Mouse (Mus musculus) heart, postnatal 14 days (tissue): ENCODE measurements around the gene Gtf3c6. TPM values are rescaled to one million over a fixed set of nuclear protein-coding genes. Genes with fewer than 3 reads are reported as not detected.

Source experiments
- DNase-seq, 2 experiments: peaks; one replicate each; pipeline ENCODE4 v3.0.0; 2021 to 2022
- intact Hi-C: fragments of 180-260 bp; cut with DNase I; formaldehyde crosslinking; loops from one replicate; pipeline ENCODE4 v1.15.1; 2025
- long read RNA-seq, 2 experiments: library from polyadenylated mRNA; stranded (forward); transcript quantifications; one replicate each; pipeline ENCODE4 v2.0.0; 2021
- total RNA-seq, 2 experiments: library from RNA; stranded (reverse); gene quantifications; 2 replicates each; pipeline ENCODE4 v1.2.3; 2021

The Gtf3c6 gene
- total RNA-seq: 10 to 100 TPM; 20.9 to 23.5 TPM
- long read RNA-seq, experiment 1, transcript Gtf3c6-206 (6 exons, 2,526 nt): major isoform, 15 of 27 reads
- long read RNA-seq, experiment 1, transcript Gtf3c6-201 (6 exons, 887 nt): minor isoform, 9 of 27 reads
- long read RNA-seq, experiment 1, partial matches to known transcripts: 0 of 27 reads
- long read RNA-seq, experiment 1, other reads (novel, unspliced or antisense): 3 of 27 reads
- long read RNA-seq, experiment 2, transcript Gtf3c6-206 (6 exons, 2,526 nt): major isoform, 21 of 27 reads
- long read RNA-seq, experiment 2, transcript Gtf3c6-201 (6 exons, 887 nt): minor isoform, 5 of 27 reads
- long read RNA-seq, experiment 2, partial matches to known transcripts: 0 of 27 reads
- long read RNA-seq, experiment 2, other reads (novel, unspliced or antisense): 1 of 27 reads

- intact Hi-C loops: loop anchor here (2.0 to 10.0 kb wide), 3 partner anchors 43 to 367 kb away; no protein-coding TSS in a partner anchor
- DNase-seq: peak; percentile 93 to 97
Observed at GRCm38 (mm10) chr10:40257414-40258255, at the start of gene Gtf3c6. Gene Gtf3c6 (minus strand): TSS chr10:40258108.

GRCm38 (mm10) chr10:40305989-40306388, 48.1 kb upstream of the Gtf3c6 start:
- intact Hi-C loops: no loop called here
- no peak for DNase-seq

- intact Hi-C loops: loop anchor here (2.0 kb wide), 1 partner anchor 46 kb away; no protein-coding TSS in a partner anchor
- DNase-seq: peak; percentile 100
Observed at GRCm38 (mm10) chr10:40302140-40302985, 44.5 kb upstream of the Gtf3c6 start, which contains the start of gene Amd1. Gene Amd1 (minus strand): TSS chr10:40302186.

DNA sequence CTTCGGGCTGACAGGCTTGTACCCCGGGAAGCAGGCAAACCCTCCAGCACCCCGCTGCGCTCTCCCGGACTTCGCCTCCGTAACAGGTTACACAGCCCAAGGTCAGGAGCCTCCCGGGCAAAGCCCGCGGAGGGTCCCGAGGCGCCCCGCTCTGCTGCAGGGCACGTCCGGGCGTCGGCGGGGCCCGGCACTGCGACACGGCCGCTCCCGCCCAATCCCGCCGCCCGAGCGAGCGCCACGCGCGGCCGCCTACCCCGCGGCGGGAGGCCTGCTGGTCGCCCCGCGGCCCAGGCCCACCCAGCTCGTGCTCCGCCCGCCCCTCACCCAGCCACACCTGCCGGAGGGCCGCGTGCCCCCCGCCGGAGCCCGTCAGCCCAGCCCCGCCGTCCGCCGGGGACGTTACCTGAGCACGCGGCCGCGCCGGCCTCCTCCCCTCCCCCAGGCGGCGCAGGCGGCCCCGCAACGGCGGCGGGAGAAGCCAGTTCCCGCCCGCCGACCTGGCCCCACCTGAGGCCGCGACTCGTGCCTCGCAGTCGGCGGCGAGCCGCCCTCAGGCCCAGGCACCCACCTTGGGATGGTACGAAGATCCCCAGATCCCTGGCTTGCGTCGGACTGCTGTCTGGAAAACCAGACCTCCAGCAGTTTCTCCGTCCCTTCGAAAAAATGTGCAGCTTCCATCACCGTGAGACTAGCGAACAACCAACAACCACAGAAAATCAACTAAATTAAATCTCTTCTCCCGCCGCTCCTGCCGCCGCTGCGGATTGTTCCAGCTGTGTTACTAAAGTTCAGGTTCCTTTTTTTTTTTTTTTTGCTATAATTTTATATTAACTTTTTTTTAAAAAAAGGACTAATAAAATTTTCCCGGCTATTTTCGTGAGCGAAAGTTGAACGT, 43.5 kb upstream of the Gtf3c6 start:
- intact Hi-C loops: loop anchor here (2.0 kb wide), 2 partner anchors 43 to 47 kb away; partner anchors contain the start of gene Gtf3c6
- DNase-seq: peak; percentile 45 to 61

- intact Hi-C loops: loop anchor here (2.0 kb wide), 1 partner anchor 42 kb away; the partner anchor contains the start of gene Gtf3c6
- DNase-seq: peak; percentile 77 to 86
Observed at GRCm38 (mm10) chr10:40300648-40301171, 42.8 kb upstream of the Gtf3c6 start.

GRCm38 (mm10) chr10:40292640-40293039, 34.7 kb upstream of the Gtf3c6 start:
- DNase-seq: no peak
- intact Hi-C loops: no loop called here

GRCm38 (mm10) chr10:40286767-40287166, 28.9 kb upstream of the Gtf3c6 start:
- no peak for DNase-seq
- intact Hi-C loops: no loop called here

DNA sequence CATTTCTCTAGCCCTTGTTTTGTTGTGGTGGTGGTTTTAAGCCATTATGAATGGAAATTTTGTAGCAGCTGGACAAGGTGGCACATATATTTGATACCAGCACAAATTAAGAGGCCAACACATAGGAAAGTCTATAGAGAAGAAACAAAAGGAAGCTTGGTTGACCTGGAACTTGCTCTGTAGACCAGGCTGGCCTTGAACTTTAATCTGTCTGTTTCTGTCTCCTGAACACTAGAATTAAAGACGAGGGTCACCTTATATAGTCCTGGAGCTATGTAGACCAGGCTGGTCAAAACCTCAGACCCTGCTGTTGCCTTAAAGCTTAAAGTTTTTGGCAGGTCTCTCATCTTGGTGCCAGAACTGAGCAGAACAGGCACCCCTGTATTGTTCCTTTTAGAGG, 27.7 kb upstream of the Gtf3c6 start:
- no peak for DNase-seq
- intact Hi-C loops: no loop called here

DNA sequence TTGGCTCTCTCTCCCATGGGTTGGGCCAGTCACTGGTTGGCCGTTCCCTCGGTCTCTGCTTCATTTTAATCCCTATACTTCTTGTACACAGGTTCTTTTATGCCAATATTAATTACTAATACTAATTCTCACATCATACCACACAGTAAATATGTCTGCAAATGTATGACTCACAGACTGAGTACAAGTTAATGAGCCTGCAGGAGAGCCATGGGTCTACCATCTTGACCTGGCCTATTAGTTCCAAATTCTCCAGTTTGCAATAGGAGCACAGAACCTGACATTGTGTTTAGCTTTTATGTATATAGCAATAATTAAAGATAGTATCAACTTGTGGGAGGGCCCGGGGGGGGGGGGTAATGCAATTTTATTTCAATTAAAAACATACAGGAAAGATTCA, 27.1 kb upstream of the Gtf3c6 start:
- no peak for DNase-seq
- intact Hi-C loops: no loop called here

- no peak for DNase-seq
- intact Hi-C loops: no loop called here
Observed at GRCm38 (mm10) chr10:40284179-40284831, 26.4 kb upstream of the Gtf3c6 start.

GRCm38 (mm10) chr10:40283636-40284035, 25.7 kb upstream of the Gtf3c6 start:
- DNase-seq: no peak
- intact Hi-C loops: no loop called here

DNA sequence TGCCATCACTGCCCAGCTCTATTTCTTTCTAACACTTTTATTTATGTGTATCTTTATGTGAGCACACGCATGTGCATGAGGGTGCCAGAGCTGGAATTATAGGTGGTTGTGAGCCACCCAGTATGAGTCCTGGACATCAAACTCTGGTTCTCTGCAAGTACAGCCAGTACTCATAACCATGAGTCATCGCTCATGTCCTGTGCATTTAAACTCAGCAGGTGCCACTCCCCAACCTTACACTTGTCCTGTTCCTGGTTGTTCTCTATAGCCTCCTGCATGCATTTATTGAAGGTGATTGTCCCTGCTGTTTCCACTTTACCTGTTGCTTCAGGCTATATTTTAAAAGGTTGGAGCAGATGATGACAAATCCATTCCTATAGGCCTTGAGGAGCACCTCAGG, 23.7 kb upstream of the Gtf3c6 start:
- intact Hi-C loops: no loop called here

GRCm38 (mm10) chr10:40278317-40278716, 20.4 kb upstream of the Gtf3c6 start:
- DNase-seq: no peak
- intact Hi-C loops: no loop called here

More for the DNA sequence above, 23.7 kb upstream of the Gtf3c6 start:
- DNase-seq: no peak

DNA sequence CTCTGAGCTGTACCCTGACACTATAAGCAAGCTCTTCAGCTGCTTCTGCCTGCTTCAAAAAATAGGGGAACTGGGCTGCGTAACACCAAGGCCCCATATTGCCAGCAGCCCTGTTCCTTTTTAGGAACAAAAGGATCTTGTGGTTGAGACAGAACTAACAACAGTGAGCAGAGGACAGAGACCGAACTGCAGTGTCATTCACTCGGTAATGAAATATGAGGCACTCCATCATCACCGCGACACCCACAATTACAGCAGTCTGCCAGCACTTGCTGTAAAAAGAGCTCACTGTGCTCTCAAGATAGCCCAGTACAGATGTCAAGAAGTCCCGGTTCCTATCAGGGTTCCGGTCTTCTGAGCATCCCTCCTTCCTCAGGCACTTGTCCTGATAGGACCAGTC, 18.1 kb upstream of the Gtf3c6 start:
- DNase-seq: no peak
- intact Hi-C loops: no loop called here

- intact Hi-C loops: no loop called here
- DNase-seq: no peak
Observed at GRCm38 (mm10) chr10:40273938-40274337, 16.0 kb upstream of the Gtf3c6 start.

GRCm38 (mm10) chr10:40271216-40271615, 13.3 kb upstream of the Gtf3c6 start:
- intact Hi-C loops: no loop called here
- no peak for DNase-seq

GRCm38 (mm10) chr10:40264920-40265319, 7.0 kb upstream of the Gtf3c6 start:
- no peak for DNase-seq
- intact Hi-C loops: no loop called here

- intact Hi-C loops: no loop called here
- no peak for DNase-seq
Observed at GRCm38 (mm10) chr10:40263691-40264090, 5.8 kb upstream of the Gtf3c6 start.
